Mouse (Mus musculus) liver, postnatal 0 days (tissue): ENCODE measurements around the gene Cspg4. TPM values are rescaled to one million over a fixed set of nuclear protein-coding genes. Genes with fewer than 3 reads are reported as not detected.
A peak's percentile ranks its signal among the peaks of the same experiment; 100 is the strongest.

ENCODE experiments used
- ATAC-seq: fragments of 200-750 bp; cut with Nextera tagmentation; 2 replicates; pipeline ENCODE4 v1.8.0; 2017; ENCODE audit warnings: mild to moderate bottlenecking, moderate library complexity
- DNase-seq: peaks from one replicate; pipeline ENCODE4 v3.0.0-alpha.2; 2016
- H3K27ac ChIP-seq: fragments of 300-500 bp; sonication (generic); 2 replicates; pipeline ENCODE4 v1.5.1; 2014; ENCODE audit warnings: antibody characterized with exemption, moderate library complexity, mild to moderate bottlenecking, low read depth
- H3K27me3 ChIP-seq: fragments of 300-500 bp; sonication (generic); 2 replicates; pipeline ENCODE4 v1.6.1; 2014; ENCODE audit warnings: low read length, control low read depth, mixed read lengths; ENCODE audit not compliant: insufficient read depth
- H3K36me3 ChIP-seq: fragments of 300-500 bp; sonication (generic); replicated peaks from 2 replicates; pipeline ENCODE4 v1.6.1; 2014; ENCODE audit warnings: mild to moderate bottlenecking, control low read depth, low read length, moderate library complexity, mixed read lengths; ENCODE audit not compliant: insufficient read depth
- H3K4me1 ChIP-seq: fragments of 300-500 bp; sonication (generic); 2 replicates; pipeline ENCODE4 v1.6.1; 2014; ENCODE audit warnings: antibody characterized with exemption, mild to moderate bottlenecking, control low read depth; ENCODE audit not compliant: insufficient read depth
- H3K4me2 ChIP-seq: fragments of 300-500 bp; sonication (generic); 2 replicates; pipeline ENCODE4 v1.6.1; 2014; ENCODE audit warnings: low read depth, mild to moderate bottlenecking, low read length, moderate library complexity, mixed read lengths
- H3K4me3 ChIP-seq: fragments of 300-500 bp; sonication (generic); 2 replicates; pipeline ENCODE4 v1.5.1; 2014; ENCODE audit warnings: low read depth, low read length
- H3K9ac ChIP-seq: fragments of 300-500 bp; sonication (generic); replicated peaks from 2 replicates; pipeline ENCODE4 v1.6.1; 2014; ENCODE audit warnings: mild to moderate bottlenecking, moderate library complexity
- H3K9me3 ChIP-seq: fragments of 300-500 bp; sonication (generic); 2 replicates; pipeline ENCODE4 v1.6.1; 2016; ENCODE audit warnings: mild to moderate bottlenecking, control low read depth, low read length, mixed read lengths
- CTCF ChIP-seq: sonication (generic); IDR thresholded peaks from 2 replicates; pipeline ENCODE4 v1.5.1; 2016; ENCODE audit warnings: antibody characterized with exemption, low read depth
- EP300 ChIP-seq: IDR thresholded peaks from 2 replicates; pipeline ENCODE4 v1.6.1; 2016; ENCODE audit warnings: antibody characterized with exemption, low read depth, mild to moderate bottlenecking
- WGBS: fragments of 180-500 bp; shearing (Covaris S2); extraction: QIAGEN DNeasy Blood & Tissue Kit; methylation state at CpG from one replicate; pipeline ENCODE4 v1.1.7; 2014; ENCODE audit not compliant: insufficient replicate concordance; 5-methylcytosine and 5-hydroxymethylcytosine counted together
- polyA plus RNA-seq: library from polyadenylated mRNA; unstranded; fragments of >200 nt; fragmentation: Nextera tagmentation; extraction: Ambion mirVana; gene quantifications from 2 replicates; pipeline ENCODE4 v1.2.1, GENCODE M21; 2015

Gene Cspg4
- polyA plus RNA-seq, 1 experiment from 2014 or later = 0.13 TPM

DNA sequence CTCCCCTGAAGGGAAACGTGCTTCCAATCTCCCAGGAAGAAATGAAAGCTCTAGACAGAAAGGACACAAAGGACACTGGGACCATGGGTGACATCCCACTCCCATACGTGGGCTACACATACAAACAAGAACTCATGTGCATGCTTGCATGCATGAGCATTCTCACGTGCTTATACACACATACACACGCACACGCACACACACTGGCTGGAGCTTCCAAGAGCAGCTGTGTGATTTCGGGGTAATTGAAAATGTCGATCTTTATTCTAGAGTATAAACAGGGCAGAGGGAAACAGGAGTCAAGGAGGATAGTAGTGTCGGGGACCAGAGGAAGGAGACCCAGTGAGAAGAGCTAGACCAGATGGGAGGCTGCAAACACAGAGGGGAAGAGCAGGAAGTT lies 20.2 kb upstream of the Cspg4 start:
- Histone ChIP-seq H3K27me3 (0 out of 2 replicates have a peak, but pooled peaks cover 3% of the 10 kb centered on the region), H3K27ac (no peak overlapping the region), H3K4me1 (no peaks in the 10 kb centered on the region), H3K9me3 (no peaks in the 10 kb centered on the region), H3K4me2 (no peak overlapping the region), H3K36me3 (no peaks in the 10 kb centered on the region), H3K9ac (no peak overlapping the region), H3K4me3 (no peak overlapping the region)
- no peak for TF ChIP-seq EP300
- TF ChIP-seq CTCF = no peak
- ATAC-seq (no peak), DNase-seq (no peak)
- WGBS = 65% methylated on average over 8 of the region's 8 CpGs

DNA sequence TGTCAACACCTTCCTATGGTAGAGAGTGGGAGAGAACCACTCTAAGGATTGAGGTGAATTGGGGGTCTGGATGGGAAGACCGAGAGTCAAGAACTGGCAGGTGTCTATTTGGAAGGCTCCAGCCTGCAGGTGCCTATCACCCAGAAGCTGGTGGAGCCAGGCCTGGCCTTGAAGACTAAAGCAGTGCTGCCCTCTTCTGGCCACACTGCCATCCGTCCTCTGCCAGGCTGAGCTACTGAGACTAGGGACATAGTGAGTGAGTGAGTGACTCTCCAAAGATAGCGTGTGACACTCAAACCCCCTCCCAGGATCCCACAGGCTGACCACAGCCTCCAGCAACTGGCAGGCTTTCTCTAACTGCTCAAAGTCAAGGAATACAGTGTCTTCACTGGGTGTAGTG lies 17.3 kb upstream of the Cspg4 start:
- Histone ChIP-seq H3K9ac (no peak overlapping the region), H3K4me3 (no peak overlapping the region), H3K4me2 (no peak overlapping the region), H3K36me3 (no peaks in the 10 kb centered on the region), H3K27ac (no peak overlapping the region), H3K27me3 (0 out of 2 replicates have a peak, but pooled peaks cover 3% of the 10 kb centered on the region), H3K9me3 (no peaks in the 10 kb centered on the region), H3K4me1 (no peaks in the 10 kb centered on the region)
- 13% methylated on average over 3 of the region's 3 CpGs for WGBS
- DNase-seq (peak; percentile 71), ATAC-seq (no peak)
- TF ChIP-seq EP300 = no peak
- TF ChIP-seq CTCF = peak; percentile 77

DNA sequence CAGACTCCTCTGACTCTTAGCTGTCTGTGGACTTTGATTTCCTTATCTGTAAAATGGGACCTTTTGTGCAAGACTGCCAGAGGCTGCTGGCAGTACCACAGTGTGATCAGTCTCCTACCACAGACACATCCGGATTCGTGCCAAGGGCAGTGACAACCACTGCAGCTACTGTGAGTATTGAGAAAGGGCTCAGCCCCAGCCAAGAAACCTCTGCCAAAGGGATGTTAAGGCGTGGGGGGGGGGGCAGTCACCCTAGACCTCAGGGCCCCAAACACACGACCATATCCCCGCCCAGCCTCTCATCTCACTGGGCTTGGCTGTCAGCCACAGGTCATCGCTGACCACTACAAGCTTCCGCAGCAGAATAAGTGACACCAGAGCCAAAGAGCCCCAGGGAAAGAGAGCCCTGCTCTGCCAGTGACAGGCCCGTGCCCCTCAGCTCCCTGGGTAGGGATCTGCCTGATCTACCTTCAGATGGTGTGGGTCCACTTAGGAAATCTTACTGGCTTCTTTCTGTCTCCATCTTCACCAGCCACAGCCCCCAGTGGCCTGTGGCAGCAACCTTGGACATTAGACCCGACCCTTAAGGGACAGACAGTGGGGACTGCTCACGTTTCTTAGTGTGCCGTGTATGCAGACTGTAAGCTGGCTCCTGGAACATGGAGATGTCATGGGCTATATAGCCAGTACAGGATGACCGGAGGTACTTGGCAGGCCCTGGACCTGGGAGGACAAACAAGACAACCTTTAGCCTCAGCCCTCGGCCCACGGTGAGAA lies 14.5 kb upstream of the Cspg4 start:
- DNase-seq = no peak
- TF ChIP-seq CTCF (no peak), EP300 (no peak)
- ATAC-seq = no peak

DNA sequence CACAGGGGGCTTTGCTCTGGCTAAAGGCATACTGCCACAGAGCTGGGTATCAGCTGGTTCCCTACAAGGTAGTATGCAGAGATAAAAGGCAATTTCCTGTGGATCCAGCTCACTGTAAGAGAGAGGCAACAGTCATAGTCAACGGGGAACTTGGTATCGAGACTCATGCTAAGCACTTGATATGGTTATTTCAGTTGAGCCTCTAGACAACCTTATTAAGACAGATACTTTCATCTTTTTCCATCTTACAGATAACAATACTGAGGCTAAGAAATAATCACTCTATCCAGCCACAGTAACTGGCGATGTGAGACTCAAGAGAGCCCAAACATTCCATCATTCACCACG lies 14.0 kb upstream of the Cspg4 start:
- TF ChIP-seq CTCF = no peak
- no peak for TF ChIP-seq EP300
- DNase-seq = no peak
- Histone ChIP-seq H3K9ac (no peak overlapping the region), H3K4me2 (no peak overlapping the region), H3K4me1 (no peaks in the 10 kb centered on the region), H3K36me3 (no peaks in the 10 kb centered on the region), H3K27ac (no peak overlapping the region), H3K9me3 (no peaks in the 10 kb centered on the region), H3K27me3 (no peaks in the 10 kb centered on the region), H3K4me3 (no peak overlapping the region)
- no peak for ATAC-seq
- WGBS = 53% methylated on average over 4 of the region's 4 CpGs

More for the DNA sequence above, 14.5 kb upstream of the Cspg4 start:
- Histone ChIP-seq H3K27ac (no peak overlapping the region), H3K4me2 (no peak overlapping the region), H3K9me3 (no peaks in the 10 kb centered on the region), H3K27me3 (no peaks in the 10 kb centered on the region), H3K4me3 (no peak overlapping the region), H3K4me1 (no peaks in the 10 kb centered on the region), H3K36me3 (no peaks in the 10 kb centered on the region), H3K9ac (no peak overlapping the region)
- 60% methylated on average over 14 of the region's 14 CpGs for WGBS

DNA sequence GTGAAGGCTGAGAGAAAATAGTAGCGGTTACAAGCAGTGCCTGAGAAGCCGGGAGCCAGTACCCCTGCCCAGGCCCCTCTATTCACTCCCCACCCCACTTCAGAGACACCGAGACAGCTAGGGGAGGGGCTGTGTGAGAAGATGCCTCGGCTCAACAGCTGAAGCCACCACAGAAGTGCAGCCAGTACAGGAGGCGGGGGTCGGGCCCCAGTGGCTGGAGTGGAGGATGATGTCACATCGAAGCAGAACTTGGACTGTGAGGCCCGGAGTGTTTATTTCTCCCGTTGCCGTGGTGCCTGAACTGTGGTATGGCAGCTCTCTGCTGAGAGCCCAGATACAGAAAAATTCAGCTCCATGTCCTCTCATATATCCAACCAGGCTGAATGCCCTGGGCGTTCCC lies 13.1 kb upstream of the Cspg4 start:
- Histone ChIP-seq H3K9me3 (no peaks in the 10 kb centered on the region), H3K4me2 (no peak overlapping the region), H3K4me3 (no peak overlapping the region), H3K9ac (no peak overlapping the region), H3K27me3 (no peaks in the 10 kb centered on the region), H3K27ac (no peak overlapping the region), H3K4me1 (no peaks in the 10 kb centered on the region), H3K36me3 (no peaks in the 10 kb centered on the region)
- DNase-seq = no peak
- ATAC-seq = no peak
- TF ChIP-seq EP300 (no peak), CTCF (no peak)
- WGBS = 36% methylated on average over 11 of the region's 11 CpGs

DNA sequence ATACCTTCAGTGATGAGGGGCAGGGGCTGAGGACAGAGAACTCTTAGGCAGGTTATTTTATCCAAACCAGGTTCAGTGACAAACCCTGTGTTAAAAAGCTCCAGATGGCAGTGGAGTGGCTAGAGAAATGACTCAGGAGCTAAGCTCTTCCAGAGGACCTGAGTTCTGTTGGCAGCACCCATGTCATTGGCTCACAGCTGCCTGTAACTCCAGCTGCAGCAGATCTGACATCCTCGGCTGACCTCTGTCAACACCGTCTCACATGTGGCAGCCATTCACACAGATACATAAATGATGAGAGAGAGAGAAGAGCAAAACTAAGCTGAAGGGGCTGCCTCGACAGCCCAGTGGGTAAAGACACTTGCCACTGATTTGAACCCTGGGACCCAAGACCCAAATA lies 7.4 kb upstream of the Cspg4 start:
- H3K9me3 ChIP-seq = no peaks in the 10 kb centered on the region
- no peaks in the 10 kb centered on the region for H3K4me1 ChIP-seq
- no peak for TF ChIP-seq CTCF
- TF ChIP-seq EP300 = no peak
- 52% methylated on average over 3 of the region's 3 CpGs for WGBS
- H3K9ac ChIP-seq = no peak overlapping the region
- no peak overlapping the region for H3K27ac ChIP-seq
- no peaks in the 10 kb centered on the region for H3K27me3 ChIP-seq
- DNase-seq (no peak), ATAC-seq (no peak)
- no peak overlapping the region for H3K4me3 ChIP-seq
- no peaks in the 10 kb centered on the region for H3K36me3 ChIP-seq
- H3K4me2 ChIP-seq = no peak overlapping the region
